Mouse (Mus musculus) thymus, adult 18-20 months (tissue): ENCODE measurements around the gene Gabrr3.

ENCODE experiments used
- DNase-seq, 2 experiments: peaks; one replicate each; pipeline ENCODE4 v3.0.0; 2022; ENCODE audit warnings: mixed read lengths in 2 of 2

The Gabrr3 gene

GRCm38 (mm10) chr16:59407032-59407431, at the start of gene Gabrr3:
Gabrr3 (plus strand) TSS chr16:59407332.
- DNase-seq, result no peak

DNA sequence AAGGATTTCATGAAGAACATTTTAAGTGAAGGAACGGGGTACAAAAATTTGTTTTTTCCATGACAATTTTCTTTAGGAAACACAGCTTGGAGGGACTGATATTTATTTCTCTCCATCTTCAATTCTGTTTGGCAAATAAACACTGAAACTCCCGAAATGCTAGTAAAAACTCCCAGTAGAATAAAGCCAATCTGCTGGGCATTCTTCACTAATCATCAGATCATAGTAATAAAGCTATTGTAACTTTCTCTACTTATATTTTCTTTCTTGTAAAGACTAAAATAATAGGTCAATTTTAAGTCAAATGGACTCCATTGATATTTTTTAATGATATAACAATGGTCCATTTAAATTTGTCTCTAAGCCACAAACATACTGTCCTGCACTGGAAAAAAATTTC, 43.2 kb upstream of the Gabrr3 start, which contains the start of gene Olfr209:
TSS of gene Olfr209 (minus strand) at position 101 of the 400 bp plus-strand sequence.
- DNase-seq, result no peak

DNA sequence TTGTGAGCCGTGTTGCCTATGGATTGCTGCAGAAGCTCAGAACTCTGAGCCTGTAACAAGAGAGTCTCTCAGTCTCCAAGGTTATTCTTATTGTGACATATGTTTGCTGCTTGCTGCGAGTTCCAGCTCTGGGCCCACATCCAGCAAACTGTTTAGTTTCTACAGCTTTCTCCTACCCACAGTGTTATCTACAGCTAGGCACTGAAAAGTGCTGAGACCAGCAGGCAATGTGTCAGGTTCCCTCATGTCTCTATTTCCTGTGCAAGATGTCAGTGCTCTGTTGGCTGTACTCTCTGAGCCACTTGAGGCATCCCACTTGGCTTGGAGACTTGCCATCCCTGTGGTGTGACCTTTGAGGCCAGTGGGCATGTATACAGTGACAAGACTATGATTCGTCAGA, 13.8 kb upstream of the Gabrr3 start:
- no peak for DNase-seq

DNA sequence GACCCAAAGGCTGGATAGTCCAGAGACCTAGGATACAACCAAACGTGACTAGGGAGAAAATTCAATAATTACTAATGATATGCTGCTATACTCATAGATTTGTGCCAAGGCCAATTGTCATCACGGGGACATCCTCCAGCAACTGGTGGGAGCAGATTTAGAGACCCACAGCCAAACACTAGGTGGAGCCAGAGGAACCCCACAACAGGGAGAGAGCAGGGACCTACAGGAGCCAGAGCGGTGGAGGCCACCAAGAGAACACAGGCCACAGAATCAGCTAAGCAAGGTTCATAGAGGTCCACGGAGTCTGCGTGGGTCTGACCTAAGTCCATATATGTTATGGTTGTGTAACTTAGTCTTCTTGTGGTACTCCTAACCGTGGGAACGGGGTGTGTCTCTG, 6.0 kb upstream of the Gabrr3 start:
- DNase-seq, result no peak

- no peak for DNase-seq
Observed at GRCm38 (mm10) chr16:59401985-59402384, 5.1 kb upstream of the Gabrr3 start.

DNA sequence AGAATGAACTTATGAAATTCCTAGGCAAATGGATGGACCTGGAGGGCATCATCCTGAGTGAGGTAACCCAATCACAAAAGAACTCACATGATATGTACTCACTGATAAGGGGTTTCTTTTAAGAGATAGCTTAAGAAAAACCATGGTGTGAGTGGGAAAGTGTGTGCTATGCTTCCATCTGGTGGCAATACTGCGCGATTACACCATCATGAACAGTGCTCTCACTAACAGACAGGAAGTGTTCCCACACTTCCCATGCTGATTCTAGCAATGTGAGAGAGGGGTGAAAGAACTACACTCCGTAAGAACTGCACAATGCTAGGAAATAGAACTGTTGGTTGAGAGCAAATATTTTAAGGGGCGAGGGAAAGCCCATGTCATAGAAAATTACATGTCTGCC, 3.4 kb upstream of the Gabrr3 start:
- DNase-seq, result no peak

GRCm38 (mm10) chr16:59404798-59405197, 2.3 kb upstream of the Gabrr3 start:
- no peak for DNase-seq

- DNase-seq, result no peak
Observed at GRCm38 (mm10) chr16:59409341-59409748, 2.2 kb downstream of the Gabrr3 start.

- DNase-seq, result no peak
Observed at GRCm38 (mm10) chr16:59409800-59410199, 2.7 kb downstream of the Gabrr3 start.

DNA sequence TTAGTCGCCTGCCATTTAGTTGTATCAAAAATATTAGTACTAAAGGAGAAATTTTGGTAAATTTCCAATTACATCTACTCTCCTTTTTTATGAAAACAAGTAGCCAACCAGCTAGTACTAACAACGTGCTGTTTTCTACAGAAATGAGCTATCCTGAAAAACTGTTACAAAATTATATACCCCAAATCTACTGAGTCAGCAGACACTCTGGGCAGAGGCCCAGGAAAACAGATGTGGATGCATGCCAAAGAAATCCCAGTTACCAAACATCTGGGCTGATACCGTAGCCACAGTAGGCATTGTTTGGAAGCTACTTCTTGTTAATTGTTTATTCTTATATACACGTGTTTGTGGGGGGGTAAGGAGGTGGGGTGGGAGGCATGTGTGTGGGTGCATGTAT, 6.3 kb downstream of the Gabrr3 start:
- DNase-seq, result no peak

DNA sequence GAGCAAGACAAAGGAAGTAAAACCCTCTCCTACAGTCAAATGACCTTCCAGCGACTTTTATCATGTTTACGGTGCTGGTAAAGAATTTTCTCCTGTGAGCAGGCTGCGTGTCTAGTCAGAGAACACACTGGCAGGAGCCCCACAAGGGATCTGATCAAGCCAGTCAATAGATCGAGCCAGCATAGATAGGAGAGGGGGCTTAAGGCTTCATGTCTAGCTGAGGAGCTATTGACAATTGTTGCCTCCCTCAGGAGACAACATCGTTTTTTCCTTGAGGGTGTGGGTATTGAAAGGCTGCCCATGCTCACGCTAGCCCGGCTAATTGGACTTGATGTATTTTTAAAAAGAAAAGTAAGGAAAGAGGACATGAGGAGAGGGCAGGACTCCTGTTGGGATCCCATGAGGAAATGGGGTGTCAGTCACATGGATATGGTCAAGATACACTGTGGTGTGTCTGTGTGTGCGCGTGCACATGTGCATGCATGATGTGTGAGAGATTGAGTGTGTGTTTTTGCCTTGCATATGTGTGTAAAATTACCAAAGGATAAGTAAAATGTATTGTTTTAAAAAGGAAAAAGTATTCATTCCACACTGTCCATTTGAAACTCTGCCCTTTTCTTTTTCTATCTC, 13.2 kb downstream of the Gabrr3 start:
- DNase-seq, result no peak

DNA sequence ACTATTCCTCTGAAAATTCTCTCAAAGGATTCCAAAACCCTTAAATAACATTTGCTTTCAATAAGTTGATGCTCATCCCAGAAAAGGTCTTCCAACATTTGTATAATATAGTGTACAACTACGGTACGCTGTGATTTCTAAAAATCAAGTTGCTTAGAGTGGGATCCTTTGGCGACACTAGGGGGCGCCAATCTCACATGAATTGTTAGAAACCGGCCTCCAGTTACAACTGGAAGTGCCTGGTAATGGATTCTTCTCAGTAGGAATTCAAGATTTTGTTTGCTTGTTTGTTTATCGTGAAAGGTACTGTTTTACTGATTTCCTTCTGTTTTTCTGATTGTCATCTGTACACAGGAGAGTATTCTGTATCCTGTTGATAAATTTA, 13.7 kb downstream of the Gabrr3 start:
- DNase-seq, result no peak

DNA sequence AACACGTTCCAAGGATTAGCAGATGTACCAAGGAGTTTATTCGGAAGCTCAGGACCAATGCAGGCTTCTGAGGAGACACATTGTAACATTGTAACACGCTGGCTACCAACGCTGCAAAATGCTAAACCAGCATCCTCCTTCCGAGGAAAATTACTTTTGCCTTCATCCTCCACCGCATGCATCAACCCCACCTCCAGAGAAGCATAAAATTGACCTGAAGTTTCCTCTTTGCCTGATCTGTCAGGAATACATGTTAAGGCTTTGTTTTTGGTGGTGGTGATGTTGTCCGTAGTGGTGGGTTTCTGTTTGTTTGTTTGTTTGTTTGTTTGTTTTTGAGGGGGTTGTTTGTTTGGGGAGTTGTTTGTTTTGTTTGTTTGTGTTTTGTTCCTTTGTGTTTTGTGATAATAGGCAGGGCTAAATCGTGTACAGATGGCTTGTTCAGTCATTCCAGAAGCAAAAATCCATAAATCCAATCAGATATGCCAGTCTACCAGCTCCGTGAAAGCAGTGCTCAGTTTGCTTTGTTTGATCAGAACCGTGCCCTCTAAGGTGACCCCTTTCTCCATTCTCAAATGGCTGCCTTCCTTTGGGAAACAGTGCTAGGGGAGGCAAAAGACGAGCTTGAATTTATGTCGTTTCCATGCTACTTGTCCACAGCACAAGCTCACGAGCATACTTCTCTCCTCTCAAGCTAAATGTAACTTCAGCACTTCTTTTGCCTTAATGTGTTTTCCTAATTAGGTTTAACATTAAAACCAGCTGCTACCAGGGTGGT, 14.6 kb downstream of the Gabrr3 start:
- DNase-seq, result no peak

- DNase-seq, result no peak
Observed at GRCm38 (mm10) chr16:59427960-59428359, 20.8 kb downstream of the Gabrr3 start.

GRCm38 (mm10) chr16:59433181-59433580, 26.0 kb downstream of the Gabrr3 start:
- DNase-seq, result no peak

DNA sequence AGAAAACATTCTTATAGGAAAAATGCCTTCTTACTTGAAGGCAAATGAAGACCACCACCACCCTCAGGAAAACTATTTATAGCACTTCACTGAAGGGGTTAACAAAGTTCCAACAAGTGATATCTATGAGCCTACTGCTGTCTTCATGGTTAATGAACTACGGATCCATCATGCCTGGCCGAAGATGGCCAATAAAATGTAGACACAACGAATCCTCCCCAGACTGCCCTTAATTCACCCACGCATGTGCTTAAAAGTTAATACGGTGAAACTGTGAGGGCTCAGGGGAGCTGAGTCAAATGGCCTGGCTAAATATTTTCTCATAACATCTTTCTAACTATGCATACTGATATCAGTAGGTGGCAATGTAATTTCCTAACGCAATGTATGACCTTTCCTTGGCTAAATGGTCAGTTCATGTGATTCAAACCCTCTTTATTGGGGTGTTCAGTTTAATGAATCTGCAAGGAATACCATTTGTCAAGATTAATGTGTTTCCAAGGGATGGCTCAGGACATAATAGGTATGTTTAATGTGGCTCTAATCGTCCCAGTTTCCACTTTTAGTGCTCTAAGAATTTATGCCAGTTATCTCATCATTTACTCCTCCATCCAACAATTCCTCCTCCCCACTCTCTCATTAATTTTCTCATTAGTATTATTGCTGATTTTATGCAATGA, 37.9 kb downstream of the Gabrr3 start:
- DNase-seq, result no peak

DNA sequence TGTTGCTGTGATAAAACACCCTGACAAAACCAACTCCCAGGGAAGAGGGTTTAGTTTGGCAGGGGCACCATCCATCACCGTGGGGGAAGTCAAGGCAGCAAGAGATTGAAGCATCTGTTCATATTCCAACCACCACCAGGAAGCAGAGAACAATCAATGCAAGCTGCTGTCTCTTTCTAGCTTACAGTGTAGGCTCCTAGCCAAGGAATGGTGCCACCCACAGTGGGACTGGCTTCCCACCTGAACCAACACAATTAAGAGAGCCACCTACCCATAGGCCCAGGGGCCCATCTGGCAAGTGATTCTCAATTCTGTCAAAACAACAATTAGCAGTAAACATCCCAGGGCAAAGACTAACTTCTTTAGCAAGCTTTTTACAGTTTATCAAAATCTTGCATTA, 41.0 kb downstream of the Gabrr3 start:
- DNase-seq, result no peak

DNA sequence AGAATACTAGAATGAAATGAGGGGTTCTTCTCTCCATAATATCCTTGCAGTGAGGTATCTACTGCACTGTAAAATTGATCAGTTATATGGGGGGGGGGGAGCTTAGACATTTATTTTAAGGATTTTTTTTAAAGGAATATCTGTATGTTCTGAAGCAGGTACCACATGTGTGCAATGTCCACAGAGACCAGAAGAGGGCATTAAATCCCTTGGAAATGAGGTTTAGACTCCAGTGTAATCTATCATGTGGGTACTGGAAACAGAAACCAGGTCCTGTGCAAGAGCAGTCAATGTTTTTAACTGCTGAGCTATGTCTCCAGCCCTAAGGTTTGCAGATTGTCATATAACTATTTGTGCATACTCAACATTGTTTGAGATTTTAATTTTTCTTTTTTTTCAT, 42.0 kb downstream of the Gabrr3 start:
- no peak for DNase-seq

- DNase-seq, result no peak
Observed at GRCm38 (mm10) chr16:59451813-59452212, 44.7 kb downstream of the Gabrr3 start.

DNA sequence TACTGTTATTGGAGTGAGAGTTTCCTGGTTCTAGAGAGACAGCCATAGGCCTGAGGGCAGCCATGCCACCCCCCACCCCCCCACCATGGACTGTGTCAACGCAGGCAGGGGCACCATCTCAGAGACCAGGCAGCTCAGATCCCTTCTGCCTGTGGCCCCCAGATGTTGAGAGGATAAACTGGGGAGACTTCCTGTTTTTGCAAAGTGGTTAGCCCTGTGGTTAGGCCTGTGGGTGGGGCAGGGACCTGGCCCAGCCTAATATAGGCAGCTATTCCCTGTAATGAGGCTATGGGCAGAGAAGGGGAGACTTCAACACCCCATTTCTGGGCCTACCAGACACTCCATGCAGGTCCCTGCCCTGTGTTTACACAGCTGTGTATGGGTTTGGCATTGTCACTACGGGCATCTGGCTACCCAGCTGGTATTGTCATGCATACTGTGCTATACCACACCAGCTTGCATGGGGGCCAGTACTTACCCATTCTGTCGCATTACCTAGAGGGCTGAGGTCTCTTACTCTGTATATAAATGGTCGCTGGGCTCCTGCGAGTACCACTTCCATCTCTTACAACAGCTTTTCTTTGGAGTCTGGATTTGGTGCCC, 52.2 kb downstream of the Gabrr3 start:
- DNase-seq, result peak; percentile 15 to 48

GRCm38 (mm10) chr16:59463567-59463966, 56.4 kb downstream of the Gabrr3 start:
- DNase-seq, result no peak

- DNase-seq, result no peak
Observed at GRCm38 (mm10) chr16:59463973-59464372, 56.8 kb downstream of the Gabrr3 start.

GRCm38 (mm10) chr16:59469846-59470245, 62.7 kb downstream of the Gabrr3 start:
- no peak for DNase-seq
